Mouse (Mus musculus) G1E (cell line): ENCODE data around the gene Bbs12.

Source experiments
- CTCF ChIP-seq: IDR thresholded peaks from 2 replicates; pipeline ENCODE4 v1.5.1; 2012; ENCODE audit warnings: low read depth, low read length, inconsistent platforms, mixed read lengths
- POLR2AphosphoS5 ChIP-seq: IDR thresholded peaks from 2 replicates; pipeline ENCODE4 v1.6.1; 2012; ENCODE audit warnings: low read depth, low read length, inconsistent platforms; ENCODE audit not compliant: insufficient replicate concordance

DNA sequence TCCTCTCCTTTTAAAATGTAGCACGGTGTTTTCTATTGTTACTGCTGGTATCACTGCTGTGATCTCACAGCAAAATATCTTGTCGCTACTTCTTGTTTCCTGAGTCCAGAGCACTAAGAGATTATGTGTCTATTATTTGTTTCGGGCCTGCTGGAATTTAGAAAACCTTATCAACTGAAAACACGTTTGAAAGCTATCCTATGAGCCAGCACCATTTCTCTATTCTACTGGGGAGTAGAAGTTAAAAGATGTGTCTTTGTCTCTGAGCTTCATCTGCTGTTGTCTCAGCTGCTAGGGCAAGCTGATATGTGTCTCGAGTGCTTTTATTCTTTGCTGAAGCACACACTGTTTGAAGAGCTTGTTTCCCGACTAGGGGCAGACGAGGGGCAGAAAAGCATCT, 38.0 kb downstream of the Bbs12 start:
- TF ChIP-seq POLR2AphosphoS5 (no peak), CTCF (no peak)
